17 mouse cellular contexts compared by ENCODE assay signal in the genomic region with DNA sequence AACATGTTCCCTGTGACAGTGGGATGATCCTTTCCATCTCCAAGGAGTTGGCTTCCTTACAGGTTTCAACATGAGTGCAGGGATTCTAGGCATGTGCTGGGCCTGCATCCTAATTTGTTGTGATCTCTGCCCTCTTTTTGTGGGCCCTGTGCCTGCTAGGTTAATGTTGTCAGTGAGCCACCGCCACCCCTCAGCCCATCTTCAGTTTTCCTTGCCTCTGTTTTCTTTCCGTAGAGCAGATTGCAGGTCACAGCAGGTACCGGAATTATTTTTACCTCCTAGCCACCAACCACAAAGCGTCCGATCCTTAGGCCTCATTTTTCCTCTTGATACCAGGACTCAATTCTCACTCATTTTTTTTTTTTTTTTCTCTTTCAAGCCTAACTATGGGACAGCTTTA. TPM values are rescaled to one million over a fixed set of nuclear protein-coding genes. Genes with fewer than 3 reads are reported as not detected.
"Had no signal": no experiment of that assay in that cellular context is flagged by ENCODE, and none has a peak within 500 bp of the region (broad histone marks: within the 10 kb centered on the region; RNA-seq: fewer than 3 reads in every experiment).

No protein-coding gene starts in this region.

- H3K4me1 ChIP-seq: kidney, embryonic 15.5 days; limb, embryonic 12.5 days; liver, embryonic 13.5 days; lung, embryonic 15.5 days; midbrain, embryonic 12.5 days; neural tube, embryonic 13.5 days had no signal

- H3K9me3 ChIP-seq: kidney, embryonic 15.5 days; limb, embryonic 12.5 days; liver, embryonic 13.5 days; lung, embryonic 15.5 days; megakaryocyte, embryonic 14.5 days; midbrain, embryonic 12.5 days; neural tube, embryonic 13.5 days had no signal

- H3K9ac ChIP-seq: kidney, embryonic 15.5 days; limb, embryonic 12.5 days; liver, embryonic 13.5 days; liver, postnatal 0 days; lung, embryonic 15.5 days; midbrain, embryonic 12.5 days; neural tube, embryonic 13.5 days had no signal

- ATAC-seq: liver, postnatal 0 days; midbrain, embryonic 16.5 days had no signal

- H3K4me2 ChIP-seq: kidney, embryonic 15.5 days; limb, embryonic 12.5 days; liver, embryonic 13.5 days; lung, embryonic 15.5 days; midbrain, embryonic 12.5 days; neural tube, embryonic 13.5 days had no signal

- H3K4me3 ChIP-seq: kidney, embryonic 15.5 days; limb, embryonic 12.5 days; liver, embryonic 13.5 days; lung, embryonic 15.5 days; megakaryocyte, embryonic 14.5 days; midbrain, embryonic 12.5 days; neural tube, embryonic 13.5 days had no signal

- H3K27me3 ChIP-seq: kidney, embryonic 15.5 days; limb, embryonic 12.5 days; liver, embryonic 13.5 days; lung, embryonic 15.5 days; megakaryocyte, embryonic 14.5 days; midbrain, embryonic 12.5 days; neural tube, embryonic 13.5 days had no signal

- DNase-seq: kidney, postnatal 14 days; liver; liver, embryonic 13.5 days; liver, postnatal 0 days; lung, postnatal 14 days; retina, postnatal 1 day; right cerebral cortex, postnatal 4 days; thymus, adult 18-20 months; thymus, postnatal 14 days had no signal

- H3K27ac ChIP-seq: kidney, embryonic 15.5 days; limb, embryonic 12.5 days; liver, embryonic 13.5 days; lung, embryonic 15.5 days; macrophage; midbrain, embryonic 12.5 days; neural tube, embryonic 13.5 days had no signal

RNA-seq across cellular contexts. Expression of a gene that starts 41.7 kb away (rescaled TPM):
- polyA plus RNA-seq: liver, embryonic 13.5 days; liver, postnatal 0 days; macrophage had no signal
